Mouse (Mus musculus) ES-E14 (cell line): ENCODE data around the gene Srrm3. TPM values are rescaled to one million over a fixed set of nuclear protein-coding genes. Genes with fewer than 3 reads are reported as not detected.

Source experiments
- DNase-seq: peaks from one replicate; pipeline ENCODE4 v3.0.0-alpha.2; 2013; ENCODE audit warnings: low read depth, low spot score
- H3K27ac ChIP-seq: 2 replicates; pipeline ENCODE4 v1.5.1; 2012; ENCODE audit warnings: low read depth, mild to moderate bottlenecking, low read length, moderate library complexity, mixed read lengths; ENCODE audit not compliant: poor library complexity, insufficient read depth, severe bottlenecking
- H3K36me3 ChIP-seq: 2 replicates; pipeline ENCODE4 v1.6.1; 2012; ENCODE audit warnings: mild to moderate bottlenecking, low read length, moderate library complexity, mixed read lengths; ENCODE audit not compliant: control insufficient read depth, poor library complexity, insufficient read depth, severe bottlenecking
- H3K4me1 ChIP-seq, 2 experiments: fragments of 150-350 bp in 1 of 2; sonication (generic) in 1 of 2; 2 replicates each; pipeline ENCODE4 v1.6.1; 2012; ENCODE audit warnings: low read length in 2 of 2, mild to moderate bottlenecking in 1 of 2, mixed read lengths in 1 of 2; ENCODE audit not compliant: control insufficient read depth in 2 of 2, insufficient read depth in 2 of 2, poor library complexity in 1 of 2
- H3K4me3 ChIP-seq, 2 experiments: fragments of 150-350 bp in 1 of 2; sonication (generic) in 1 of 2; 2 replicates each; pipeline ENCODE4 v1.5.1; 2012; ENCODE audit warnings: low read length in 2 of 2, low read depth in 1 of 2, mild to moderate bottlenecking in 1 of 2, mixed read lengths in 1 of 2; ENCODE audit not compliant: insufficient read depth in 1 of 2, poor library complexity in 1 of 2, severe bottlenecking in 1 of 2
- H3K9ac ChIP-seq: 2 replicates; pipeline ENCODE4 v1.6.1; 2012; ENCODE audit warnings: low read depth, mild to moderate bottlenecking, low read length, mixed read lengths; ENCODE audit not compliant: poor library complexity, insufficient read depth, severe bottlenecking
- H3K9me3 ChIP-seq: fragments of 150-350 bp; sonication (generic); 2 replicates; pipeline ENCODE4 v1.6.1; 2012; ENCODE audit warnings: low read depth, mild to moderate bottlenecking, low read length; ENCODE audit not compliant: control insufficient read depth, insufficient read depth
- CHD2 ChIP-seq: IDR thresholded peaks from 2 replicates; pipeline ENCODE4 v1.6.1; 2014; ENCODE audit warnings: mild to moderate bottlenecking, low read depth, low read length, inconsistent platforms
- HCFC1 ChIP-seq: IDR thresholded peaks from 2 replicates; pipeline ENCODE4 v1.6.1; 2012; ENCODE audit warnings: low read length, inconsistent platforms, borderline replicate concordance; ENCODE audit not compliant: insufficient read depth
- MAFK ChIP-seq: IDR thresholded peaks from 2 replicates; pipeline ENCODE4 v1.6.1; 2014; ENCODE audit warnings: mild to moderate bottlenecking, low read depth, low read length, inconsistent platforms; ENCODE audit not compliant: insufficient read depth
- ZC3H11A ChIP-seq: IDR thresholded peaks from 2 replicates; pipeline ENCODE4 v1.6.1; 2012; ENCODE audit warnings: low read depth, mild to moderate bottlenecking, inconsistent platforms, low read length, borderline replicate concordance
- ZNF384 ChIP-seq: IDR thresholded peaks from 2 replicates; pipeline ENCODE4 v1.6.1; 2012; ENCODE audit warnings: low read depth, low read length, inconsistent platforms
- in situ Hi-C, 2 experiments: fragments of 600-800 bp; cut with MboI; formaldehyde crosslinking; loops; one replicate each; pipeline ENCODE4 v1.15.1; 2025; ENCODE audit warnings: low sequenced_read_pairs in 2 of 2, inconsistent platforms in 1 of 2; ENCODE audit not compliant: unreplicated experiment in 2 of 2
- total RNA-seq: library from RNA; depleted of rRNA; stranded (reverse); fragments of 300-350 nt; gene quantifications from 2 replicates; pipeline ENCODE4 v1.2.3, GENCODE M21; 2012; rRNA removed

Srrm3 gene
- total RNA-seq, result 0.18 and 0.90 TPM in 2 replicates

GRCm38 (mm10) chr5:135806555-135807262 is at the start of gene Srrm3:
Srrm3 (plus strand) TSS chr5:135806890.
- Histone ChIP-seq H3K27ac (no peak within 1 kb of the TSS), H3K4me1 (peaks cover 2 to 10% of the 10 kb centered on the region in 2 experiments; a peak in 3 of 4 replicates), H3K36me3 (no peaks in the 10 kb centered on the region), H3K4me3 (peak within 1 kb of the TSS in 1 of 2 experiments; percentile 35; a peak in 2 of 4 replicates), H3K9ac (no peak within 1 kb of the TSS), H3K9me3 (no peaks in the 10 kb centered on the region)
- TF ChIP-seq ZC3H11A (0 out of 2 replicates have a peak, but pooled peaks have one; percentile 21), HCFC1 (peak; percentile 83), MAFK (no peak)
- in situ Hi-C loops, result no loop called here
- DNase-seq, result peak; percentile 93

DNA sequence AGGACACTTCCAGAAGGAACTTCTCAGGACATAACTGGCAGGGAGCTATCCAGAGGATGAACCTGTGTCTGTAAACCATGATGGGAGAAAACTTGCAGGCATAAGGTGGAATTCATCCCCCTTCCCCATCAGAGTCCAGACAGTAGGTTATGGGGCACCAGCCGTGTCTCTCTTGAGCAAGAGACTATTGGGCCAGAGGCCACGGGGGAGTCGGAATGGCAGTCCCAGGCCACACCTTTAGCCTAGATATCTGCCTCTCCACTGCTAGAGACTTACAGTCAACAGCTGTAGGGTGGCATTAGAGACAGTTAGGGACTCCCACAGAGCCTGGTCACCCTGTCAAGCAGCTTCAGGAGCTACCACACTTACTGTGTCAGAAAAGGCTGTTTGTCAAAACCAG is 44.8 kb upstream of the Srrm3 start:
- Histone ChIP-seq H3K9me3 (no peaks in the 10 kb centered on the region), H3K9ac (no peak overlapping the region), H3K27ac (no peak overlapping the region), H3K4me1 (no peaks in the 10 kb centered on the region), H3K36me3 (no peaks in the 10 kb centered on the region), H3K4me3 (no peak overlapping the region)
- no peak for DNase-seq
- in situ Hi-C loops, result loop anchor here (10.0 to 25.0 kb wide), 3 partner anchors 147 to 357 kb away; no protein-coding TSS in a partner anchor
- no peak for TF ChIP-seq ZNF384
- no peak for TF ChIP-seq CHD2
- TF ChIP-seq HCFC1, result no peak
- no peak for TF ChIP-seq MAFK
- no peak for TF ChIP-seq ZC3H11A

- H3K36me3 ChIP-seq, result no peaks in the 10 kb centered on the region
- no peaks in the 10 kb centered on the region for H3K9me3 ChIP-seq
- in situ Hi-C loops, result loop anchor here (10.0 to 25.0 kb wide), 3 partner anchors 149 to 359 kb away; no protein-coding TSS in a partner anchor
- TF ChIP-seq ZC3H11A (peak; percentile 99), CHD2 (no peak)
- no peak overlapping the region for H3K9ac ChIP-seq
- DNase-seq, result peak; percentile 69
- no peak overlapping the region for H3K4me3 ChIP-seq
- H3K27ac ChIP-seq, result no peak overlapping the region
- no peaks in the 10 kb centered on the region for H3K4me1 ChIP-seq
These were observed 43.2 kb upstream of the Srrm3 start for GRCm38 (mm10) chr5:135763526-135763925.

GRCm38 (mm10) chr5:135764971-135765370 is 41.7 kb upstream of the Srrm3 start:
- no peaks in the 10 kb centered on the region for H3K4me1 ChIP-seq
- no peaks in the 10 kb centered on the region for H3K9me3 ChIP-seq
- H3K27ac ChIP-seq, result no peak overlapping the region
- H3K4me3 ChIP-seq, result no peak overlapping the region
- in situ Hi-C loops, result loop anchor here (10.0 to 25.0 kb wide), 3 partner anchors 150 to 360 kb away; no protein-coding TSS in a partner anchor
- no peak overlapping the region for H3K9ac ChIP-seq
- TF ChIP-seq ZNF384 (no peak), MAFK (no peak), HCFC1 (no peak), ZC3H11A (no peak), CHD2 (no peak)
- H3K36me3 ChIP-seq, result no peaks in the 10 kb centered on the region
- DNase-seq, result no peak
